Mouse (Mus musculus) urinary bladder, postnatal 10 days (tissue): ENCODE measurements at regions not wholly inside any gene's neighbourhood (a gene's known extent, or its start where the extent isn't known, plus 50 kb on each side); places are given as distances from the start of the nearest gene placed in this dataset.

ENCODE experiments used
- DNase-seq: peaks from one replicate; pipeline ENCODE4 v3.0.0; 2022; ENCODE audit warnings: low spot score

- no peak for DNase-seq
These were observed 428.7 kb upstream of the Ubash3b start for GRCm38 (mm10) chr9:41590164-41590563.

DNA sequence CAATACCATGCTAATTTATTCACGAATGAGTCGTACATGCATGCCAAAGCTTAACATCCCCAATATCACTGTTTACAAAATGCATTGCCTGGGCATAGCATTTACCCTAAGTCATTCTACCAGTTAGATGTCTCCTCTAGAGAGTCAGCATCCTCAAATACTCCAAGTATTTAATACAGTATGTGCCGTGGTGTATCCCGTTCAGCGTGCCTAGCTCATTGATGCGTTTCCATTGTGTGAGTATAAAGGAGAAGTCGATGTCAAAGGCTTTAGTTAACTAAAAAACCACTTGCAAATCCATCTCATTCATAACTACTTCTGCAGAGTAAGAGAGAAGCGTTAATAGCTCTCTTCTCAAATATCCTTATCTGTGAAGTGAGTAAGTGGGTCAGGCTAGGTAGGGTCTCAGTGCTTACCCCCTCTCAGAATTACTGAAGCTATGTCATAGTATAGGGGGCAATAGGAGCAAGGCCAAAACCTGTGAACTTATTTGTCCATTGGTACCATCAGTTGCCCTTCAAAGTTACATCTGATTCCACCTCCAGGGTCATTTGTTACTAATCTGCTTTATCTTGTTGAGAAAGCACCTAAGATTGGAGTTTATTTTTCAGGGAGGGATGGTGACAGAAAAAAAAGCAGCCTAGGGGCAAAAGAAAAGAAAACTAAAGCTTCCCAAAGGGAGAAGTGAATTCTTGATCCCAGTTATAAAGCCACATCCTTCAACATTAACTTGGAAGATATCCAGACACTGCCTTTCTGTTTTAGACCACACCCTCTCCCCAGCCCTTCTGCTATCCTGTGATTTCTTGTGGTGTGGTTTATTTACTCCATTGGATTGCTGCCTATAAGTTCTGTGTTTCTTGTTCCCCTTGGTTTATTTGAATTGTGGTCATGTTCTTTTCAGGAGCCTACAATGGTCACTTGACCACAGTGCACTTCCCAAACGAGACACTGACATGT is 427.2 kb upstream of the Ubash3b start:
- no peak for DNase-seq

DNA sequence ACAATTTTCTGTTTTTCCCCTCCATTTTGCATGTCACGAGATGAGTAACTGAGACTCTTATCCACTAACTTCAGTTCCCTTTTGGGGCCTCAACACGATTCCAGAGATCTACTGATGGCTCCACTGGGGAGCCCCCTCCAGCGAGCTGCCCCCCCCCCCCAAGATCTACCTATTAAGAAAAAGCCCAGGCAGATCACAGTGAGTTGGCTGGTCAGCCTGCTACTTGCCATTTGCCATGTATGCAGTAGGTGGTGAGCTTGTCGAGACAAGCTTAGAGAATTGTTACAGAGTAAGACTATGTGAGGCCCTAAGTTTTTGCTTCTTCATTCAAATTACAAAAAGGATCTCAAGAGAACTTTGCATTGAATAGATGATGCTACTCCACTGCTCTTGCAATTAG is 426.3 kb upstream of the Ubash3b start:
- no peak for DNase-seq

DNA sequence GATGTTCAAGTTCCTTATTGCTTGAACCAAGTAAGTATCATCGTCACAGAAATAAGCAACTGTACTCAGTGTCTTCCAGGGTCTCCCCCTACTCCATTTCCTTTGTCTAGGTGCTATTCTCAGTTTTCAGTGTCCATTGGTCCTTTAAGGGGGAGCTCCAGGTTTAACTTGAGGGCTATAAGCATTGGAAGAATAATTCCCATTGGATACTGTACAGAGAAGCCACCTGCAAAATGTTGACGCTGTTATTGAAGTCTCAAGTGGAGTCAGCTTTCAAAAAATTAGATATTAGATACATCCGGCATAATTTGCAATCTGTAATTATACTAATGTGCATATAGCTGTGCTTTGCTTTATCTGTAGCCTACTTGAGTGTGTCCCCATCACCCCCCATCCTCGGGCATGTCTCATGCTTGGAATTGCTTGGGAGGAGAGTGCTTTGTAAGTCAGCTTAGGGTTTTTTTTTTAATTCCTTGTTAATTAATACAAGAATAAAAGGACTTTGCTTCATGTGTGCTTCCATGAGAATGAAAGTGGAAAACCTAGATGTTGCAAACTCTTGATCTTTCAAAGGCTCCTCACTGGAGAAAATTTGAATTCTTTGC is 425.6 kb upstream of the Ubash3b start:
- no peak for DNase-seq

DNA sequence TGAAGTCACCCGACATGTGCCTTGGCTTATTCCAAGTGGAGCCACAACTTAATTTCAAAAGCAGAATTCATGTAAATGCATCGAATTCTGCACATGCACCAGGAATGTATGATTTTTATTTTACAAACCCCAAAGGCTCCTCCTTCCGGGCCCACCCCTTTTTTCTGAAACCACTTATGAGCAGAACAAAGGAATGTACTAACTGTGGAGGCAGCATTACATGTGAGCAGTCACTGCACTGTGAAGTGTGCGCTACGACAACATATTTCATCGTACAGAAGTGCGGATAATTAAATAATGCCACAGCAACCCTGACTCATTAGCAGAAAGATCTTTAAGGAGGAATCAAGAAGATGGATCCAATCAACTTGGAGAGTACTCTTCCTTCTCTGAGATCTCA is 424.8 kb upstream of the Ubash3b start:
- DNase-seq: no peak

DNA sequence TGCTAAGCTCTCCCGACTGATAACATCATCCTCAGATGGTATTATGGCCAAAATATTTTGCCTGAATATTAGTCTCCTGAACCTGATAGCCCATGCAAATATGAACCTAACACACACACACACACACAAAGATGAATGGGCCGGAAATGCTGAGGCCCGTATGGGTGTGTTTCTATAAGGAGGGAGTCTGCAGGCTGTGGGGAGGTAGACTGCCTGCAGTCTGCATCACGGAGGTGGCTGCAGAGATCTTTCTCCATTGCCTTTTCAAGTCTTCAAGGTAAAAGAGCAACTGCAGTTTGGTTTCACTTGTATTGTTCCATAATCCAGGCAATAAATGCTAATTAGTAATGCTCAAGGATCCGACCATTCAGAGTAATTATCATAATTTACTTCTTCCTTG is 424.3 kb upstream of the Ubash3b start:
- no peak for DNase-seq

DNA sequence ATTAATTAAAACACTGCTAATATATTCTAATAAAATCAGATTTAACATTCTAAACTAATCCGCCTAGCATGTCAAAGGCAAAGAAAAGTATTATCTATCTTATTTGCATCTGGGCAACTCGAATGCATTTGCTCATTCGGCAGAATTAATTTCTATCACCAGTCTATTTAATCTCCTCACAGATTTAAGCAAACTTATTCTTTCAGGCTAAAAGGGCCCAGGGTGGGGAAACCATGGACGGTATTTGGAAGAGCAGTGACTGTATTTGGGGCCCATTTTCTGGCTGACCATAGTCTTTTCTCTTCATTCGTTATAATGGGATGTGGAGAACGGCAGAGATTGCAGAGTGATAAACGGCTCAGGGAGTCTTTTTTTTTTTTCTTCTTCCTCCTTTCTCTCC is 423.5 kb upstream of the Ubash3b start:
- no peak for DNase-seq

DNA sequence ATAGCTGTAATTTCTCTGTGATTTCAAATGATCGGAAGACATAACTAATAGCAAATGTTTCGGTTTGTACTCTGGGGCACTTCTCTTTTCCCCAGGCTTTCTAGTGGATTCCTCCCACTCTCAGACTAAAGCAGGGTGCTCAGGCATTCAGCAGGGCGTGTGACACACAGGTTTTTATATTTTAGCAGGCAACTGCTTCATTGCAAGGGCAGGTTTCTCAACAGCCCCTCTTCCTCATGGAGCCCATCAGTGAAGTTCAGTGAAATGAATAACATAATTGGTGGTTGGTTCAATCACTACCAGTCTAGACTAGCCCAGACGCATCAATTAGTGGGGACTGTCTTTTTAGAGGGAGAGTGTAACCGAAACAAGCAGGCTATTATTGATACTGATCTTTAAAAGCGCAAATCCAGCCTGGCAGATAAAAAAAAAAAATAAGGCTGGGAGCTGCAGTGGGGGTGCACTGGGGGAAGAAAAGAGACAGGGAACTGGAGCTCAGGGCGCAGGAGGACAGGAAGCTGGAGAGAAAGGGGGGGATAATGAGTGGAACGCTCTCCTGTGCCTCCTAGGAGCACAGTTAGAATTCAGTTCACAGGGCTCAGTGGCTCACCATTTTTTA is 422.3 kb upstream of the Ubash3b start:
- DNase-seq: no peak

DNA sequence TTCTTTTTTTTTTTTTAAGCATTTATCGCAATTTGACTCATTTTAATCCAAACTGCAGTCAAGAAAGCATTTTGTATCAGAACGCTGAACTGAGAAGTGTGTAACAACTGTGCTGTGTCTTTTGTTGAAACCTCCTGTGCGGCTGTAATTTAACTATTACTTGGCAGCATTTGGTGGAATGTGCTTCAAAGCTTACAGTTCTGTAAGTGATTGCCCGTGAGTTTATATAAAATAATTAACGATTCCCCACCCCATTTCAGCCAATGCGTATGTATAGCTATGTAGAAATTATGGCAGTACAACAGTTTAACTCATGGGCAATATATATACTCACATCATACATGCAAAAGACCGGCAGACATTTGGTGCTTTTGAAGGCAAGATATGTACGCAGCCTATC is 421.8 kb upstream of the Ubash3b start:
- DNase-seq: no peak

DNA sequence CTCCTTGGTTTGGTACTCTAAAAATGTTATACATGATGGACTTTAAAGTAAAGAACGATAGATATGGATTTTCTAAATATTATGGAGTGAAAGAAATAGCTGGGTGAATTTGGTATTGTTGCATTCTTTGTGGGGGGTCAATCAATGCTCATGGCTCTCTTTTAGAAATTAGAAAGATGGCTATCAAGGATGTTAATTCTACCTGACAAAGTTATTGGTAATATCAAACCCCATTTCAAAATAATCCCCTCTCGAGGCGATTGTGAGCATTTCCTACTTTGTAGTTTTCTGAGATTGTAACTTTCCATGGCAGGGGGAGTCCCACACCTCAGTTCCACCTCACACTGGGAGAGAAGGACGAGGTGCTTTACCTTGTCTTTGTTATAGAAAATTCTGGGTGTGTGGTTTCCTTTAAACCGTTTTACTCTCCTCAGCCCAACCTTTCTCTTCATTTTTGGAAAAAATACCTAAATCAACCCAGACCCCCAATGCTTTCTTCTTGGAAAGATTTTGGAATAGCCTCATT is 421.3 kb upstream of the Ubash3b start:
- no peak for DNase-seq

- no peak for DNase-seq
These were observed 420.7 kb upstream of the Ubash3b start for GRCm38 (mm10) chr9:41582171-41582570.

GRCm38 (mm10) chr9:41581741-41582140 is 420.2 kb upstream of the Ubash3b start:
- no peak for DNase-seq

DNA sequence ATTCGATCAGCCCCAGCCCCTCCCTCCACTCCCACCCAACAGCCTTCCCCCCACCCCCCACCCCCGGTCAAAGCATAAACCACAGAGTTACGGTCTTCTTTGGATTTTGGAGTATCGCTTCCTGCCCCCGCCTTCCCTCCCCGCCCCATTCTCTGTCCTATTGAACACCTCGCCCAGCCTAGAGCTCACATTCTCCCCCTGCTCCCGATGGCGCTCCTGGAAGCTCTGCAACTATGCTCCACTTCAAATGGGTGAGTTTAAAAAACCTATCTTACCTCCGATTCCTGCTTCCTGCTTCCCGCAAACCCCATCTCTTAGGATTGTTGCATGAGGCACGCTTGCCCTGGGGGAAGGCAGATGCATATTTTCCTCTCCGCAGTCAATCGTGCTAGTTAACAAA is 419.7 kb upstream of the Ubash3b start:
- DNase-seq: no peak

GRCm38 (mm10) chr9:41580611-41581041 is 419.1 kb upstream of the Ubash3b start:
- DNase-seq: no peak

GRCm38 (mm10) chr9:41580067-41580466 is 418.6 kb upstream of the Ubash3b start:
- DNase-seq: no peak

GRCm38 (mm10) chr9:41579107-41580014 is 417.9 kb upstream of the Ubash3b start:
- DNase-seq: no peak

- DNase-seq: no peak
These were observed 417.0 kb upstream of the Ubash3b start for GRCm38 (mm10) chr9:41578221-41579106.

DNA sequence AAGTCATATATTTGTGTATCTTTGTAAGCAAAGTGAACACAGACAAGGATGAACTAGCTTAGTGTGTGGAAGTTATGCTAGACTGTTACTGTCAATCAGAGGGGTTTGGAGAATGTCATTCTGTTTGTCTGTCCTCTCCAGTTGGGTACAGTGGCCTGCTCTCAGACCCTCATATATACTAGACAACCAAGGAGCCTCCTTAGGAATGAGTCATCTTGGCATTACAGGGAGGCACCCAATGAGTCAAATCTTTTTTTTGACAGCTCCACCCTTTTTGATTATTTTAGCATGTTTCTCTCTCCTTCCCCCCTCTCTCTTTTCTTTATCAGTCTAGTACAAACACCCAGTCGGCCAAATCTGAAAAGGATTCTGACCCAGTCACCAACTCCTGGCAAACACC is 416.3 kb upstream of the Ubash3b start:
- no peak for DNase-seq

GRCm38 (mm10) chr9:41575826-41576225 is 414.3 kb upstream of the Ubash3b start:
- no peak for DNase-seq

DNA sequence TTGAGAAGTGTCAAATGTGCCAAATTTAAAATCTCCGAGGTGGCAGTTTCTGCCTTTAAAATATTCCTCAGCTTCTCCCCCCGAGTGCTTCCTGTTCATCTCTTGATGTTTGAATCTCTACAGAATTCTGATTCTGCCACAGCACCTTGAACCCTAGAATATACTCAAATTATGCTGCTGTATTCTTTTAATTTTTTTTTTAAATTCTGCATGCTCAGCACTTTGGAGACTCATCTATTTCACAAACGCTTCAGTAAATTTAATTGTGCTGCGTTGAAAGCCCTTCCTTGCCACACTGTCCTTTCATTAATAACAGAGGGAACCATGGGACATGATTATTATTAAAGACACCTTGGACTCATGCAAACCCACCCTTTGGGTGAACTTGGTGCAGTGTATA is 408.8 kb upstream of the Ubash3b start:
- DNase-seq: no peak

DNA sequence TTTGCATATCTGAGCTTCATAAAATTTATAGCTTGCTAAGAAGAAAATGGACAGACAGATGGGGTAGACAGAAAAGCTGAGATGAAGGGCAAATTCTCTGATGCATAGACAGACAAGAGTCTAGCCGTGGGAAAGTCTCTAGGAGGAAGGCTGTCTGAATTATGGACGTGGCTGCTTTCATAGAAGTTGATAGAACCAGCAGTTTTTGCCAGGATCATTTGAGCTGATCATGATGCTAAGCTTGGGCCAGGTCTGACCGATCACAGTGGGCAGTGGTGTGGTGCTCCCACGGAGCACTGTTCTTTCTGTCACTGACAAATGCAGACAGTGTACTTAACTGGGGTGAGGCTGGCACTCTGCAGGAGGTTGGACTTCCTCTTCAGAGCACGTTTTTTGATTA is 405.0 kb upstream of the Ubash3b start:
- no peak for DNase-seq
